Mouse (Mus musculus): ENCODE data around the gene Scube1. TPM values are rescaled to one million over a fixed set of nuclear protein-coding genes. Genes with fewer than 3 reads are reported as not detected.
A peak's percentile ranks its signal among the peaks of the same experiment; 100 is the strongest.

The Scube1 gene
- polyA plus RNA-seq, 1 experiment, result 24.7 TPM

- DNase-seq (ENCODE audit: low read depth), result peak; percentile 67
- TF ChIP-seq POLR2A (IDR thresholded peaks at IDR 0.05; ENCODE audit: borderline replicate concordance, extremely low read depth, insufficient read depth, insufficient read length, poor library complexity, severe bottlenecking), result no peak
- TF ChIP-seq CTCF (IDR thresholded peaks at IDR 0.05; ENCODE audit: borderline replicate concordance, extremely low read depth, insufficient read depth, insufficient read length), result peak; percentile 82
Measured at GRCm38 (mm10) chr15:83607115-83607802, 117.6 kb downstream of the Scube1 start.

GRCm38 (mm10) chr15:83606700-83607099, 118.1 kb downstream of the Scube1 start:
- TF ChIP-seq POLR2A (IDR thresholded peaks at IDR 0.05; ENCODE audit: borderline replicate concordance, extremely low read depth, insufficient read depth, insufficient read length, poor library complexity, severe bottlenecking) (no peak), CTCF (IDR thresholded peaks at IDR 0.05; ENCODE audit: borderline replicate concordance, extremely low read depth, insufficient read depth, insufficient read length) (no peak)
- DNase-seq (ENCODE audit: low read depth), result no peak

GRCm38 (mm10) chr15:83606216-83606615, 118.6 kb downstream of the Scube1 start:
- TF ChIP-seq CTCF (IDR thresholded peaks at IDR 0.05; ENCODE audit: borderline replicate concordance, extremely low read depth, insufficient read depth, insufficient read length) (no peak), POLR2A (IDR thresholded peaks at IDR 0.05; ENCODE audit: borderline replicate concordance, extremely low read depth, insufficient read depth, insufficient read length, poor library complexity, severe bottlenecking) (no peak)
- no peak for DNase-seq (ENCODE audit: low read depth)

GRCm38 (mm10) chr15:83603426-83603825, 121.4 kb downstream of the Scube1 start:
- TF ChIP-seq POLR2A (IDR thresholded peaks at IDR 0.05; ENCODE audit: borderline replicate concordance, extremely low read depth, insufficient read depth, insufficient read length, poor library complexity, severe bottlenecking) (no peak), CTCF (IDR thresholded peaks at IDR 0.05; ENCODE audit: borderline replicate concordance, extremely low read depth, insufficient read depth, insufficient read length) (no peak)
- DNase-seq (ENCODE audit: low read depth), result no peak

- no peak for DNase-seq (ENCODE audit: low read depth)
- TF ChIP-seq CTCF (IDR thresholded peaks at IDR 0.05; ENCODE audit: borderline replicate concordance, extremely low read depth, insufficient read depth, insufficient read length) (no peak), POLR2A (IDR thresholded peaks at IDR 0.05; ENCODE audit: borderline replicate concordance, extremely low read depth, insufficient read depth, insufficient read length, poor library complexity, severe bottlenecking) (no peak)
Measured at GRCm38 (mm10) chr15:83603046-83603396, 121.8 kb downstream of the Scube1 start.

- DNase-seq (ENCODE audit: low read depth), result peak; percentile 8
- TF ChIP-seq POLR2A (IDR thresholded peaks at IDR 0.05; ENCODE audit: borderline replicate concordance, extremely low read depth, insufficient read depth, insufficient read length, poor library complexity, severe bottlenecking) (no peak), CTCF (IDR thresholded peaks at IDR 0.05; ENCODE audit: borderline replicate concordance, extremely low read depth, insufficient read depth, insufficient read length) (no peak)
Measured at GRCm38 (mm10) chr15:83602372-83603045, 122.3 kb downstream of the Scube1 start.

GRCm38 (mm10) chr15:83601185-83601584, 123.6 kb downstream of the Scube1 start:
- DNase-seq (ENCODE audit: low read depth), result no peak
- TF ChIP-seq CTCF (IDR thresholded peaks at IDR 0.05; ENCODE audit: borderline replicate concordance, extremely low read depth, insufficient read depth, insufficient read length), result no peak
- TF ChIP-seq POLR2A (IDR thresholded peaks at IDR 0.05; ENCODE audit: borderline replicate concordance, extremely low read depth, insufficient read depth, insufficient read length, poor library complexity, severe bottlenecking), result no peak

- DNase-seq (ENCODE audit: low read depth), result no peak
- TF ChIP-seq CTCF (IDR thresholded peaks at IDR 0.05; ENCODE audit: borderline replicate concordance, extremely low read depth, insufficient read depth, insufficient read length) (no peak), POLR2A (IDR thresholded peaks at IDR 0.05; ENCODE audit: borderline replicate concordance, extremely low read depth, insufficient read depth, insufficient read length, poor library complexity, severe bottlenecking) (no peak)
Measured at GRCm38 (mm10) chr15:83596833-83597232, 128.0 kb downstream of the Scube1 start.

GRCm38 (mm10) chr15:83595364-83595711, 129.5 kb downstream of the Scube1 start:
- no peak for DNase-seq (ENCODE audit: low read depth)
- TF ChIP-seq CTCF (IDR thresholded peaks at IDR 0.05; ENCODE audit: borderline replicate concordance, extremely low read depth, insufficient read depth, insufficient read length) (no peak), POLR2A (IDR thresholded peaks at IDR 0.05; ENCODE audit: borderline replicate concordance, extremely low read depth, insufficient read depth, insufficient read length, poor library complexity, severe bottlenecking) (no peak)

- DNase-seq (ENCODE audit: low read depth), result peak; percentile 99
- 0 out of 2 replicates have a peak, but pooled peaks have one; percentile 11 for TF ChIP-seq CTCF (IDR thresholded peaks at IDR 0.05; ENCODE audit: borderline replicate concordance, extremely low read depth, insufficient read depth, insufficient read length)
- TF ChIP-seq POLR2A (IDR thresholded peaks at IDR 0.05; ENCODE audit: borderline replicate concordance, extremely low read depth, insufficient read depth, insufficient read length, poor library complexity, severe bottlenecking), result peak; percentile 71
Measured at GRCm38 (mm10) chr15:83594513-83595363, 130.1 kb downstream of the Scube1 start, which contains the start of gene Ttll12. TSS of gene Ttll12 (minus strand) at chr15:83595157.

Data from brain, embryonic 14.5 days (tissue).